Mouse (Mus musculus): Measurements from ENCODE around the gene Pank3. TPM values are rescaled to one million over a fixed set of nuclear protein-coding genes. Genes with fewer than 3 reads are reported as not detected.

The Pank3 gene
- polyA plus RNA-seq, 1 experiment, result 5.5 TPM

DNA sequence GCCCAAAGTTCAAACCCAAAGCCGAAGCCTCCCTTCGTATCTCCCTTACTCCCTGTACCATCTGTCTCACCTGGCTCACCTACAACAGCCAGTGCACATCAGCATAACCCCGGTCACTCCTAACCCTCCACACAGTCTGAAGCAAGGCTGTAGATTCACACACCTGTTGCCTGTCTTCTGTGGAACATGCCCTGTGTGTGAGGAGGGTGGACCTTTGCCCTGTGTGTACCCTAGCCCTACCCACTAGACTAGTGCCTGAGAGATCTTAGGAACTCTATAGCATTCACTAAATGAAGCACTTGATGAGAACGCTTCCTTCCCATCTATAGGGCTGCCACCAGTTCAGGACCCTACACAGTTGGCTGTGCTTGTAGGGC is 8.7 kb upstream of the Pank3 start:
- no peaks in the 10 kb centered on the region; the same call in 1 of the 2 replicates for H3K4me1 ChIP-seq (ENCODE audit: control insufficient read depth, insufficient read depth, low read length)
- H3K27ac ChIP-seq (ENCODE audit: control insufficient read depth, insufficient read depth, low read depth, low read length, poor library complexity), result no peak overlapping the region
- 84% methylated on average over 4 of the region's 4 CpGs for WGBS
- no peak overlapping the region for H3K4me3 ChIP-seq (replicated peaks; ENCODE audit: control insufficient read depth, low read depth, low read length)
- TF ChIP-seq CTCF (IDR thresholded peaks at IDR 0.05; ENCODE audit: control insufficient read depth, insufficient read depth, low read length), result no peak
- no peak for TF ChIP-seq POLR2A (IDR thresholded peaks at IDR 0.05; ENCODE audit: borderline replicate concordance, control insufficient read depth, low read depth, low read length)

DNA sequence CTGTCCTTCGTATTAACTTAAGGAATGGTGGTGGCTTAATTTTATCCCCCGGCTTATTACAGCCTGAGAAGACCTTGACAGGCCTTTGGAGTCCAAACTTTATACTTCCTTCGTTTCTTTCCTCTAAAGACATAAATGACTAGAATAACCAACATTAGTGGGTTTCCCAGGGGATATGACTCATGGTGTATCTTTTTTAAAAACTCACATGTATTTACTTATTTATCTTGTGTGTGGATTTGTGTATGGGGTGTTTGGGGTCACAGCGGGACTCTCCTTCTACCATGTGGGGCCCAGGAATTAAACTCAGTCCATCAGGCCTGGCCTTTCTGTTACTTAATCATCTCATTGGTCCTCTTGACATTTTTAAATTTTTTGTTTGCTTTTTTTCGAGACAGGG is 2.4 kb upstream of the Pank3 start:
- H3K4me3 ChIP-seq (replicated peaks; ENCODE audit: control insufficient read depth, low read depth, low read length), result no peak overlapping the region
- no peak overlapping the region for H3K27ac ChIP-seq (ENCODE audit: control insufficient read depth, insufficient read depth, low read depth, low read length, poor library complexity)
- H3K4me1 ChIP-seq (ENCODE audit: control insufficient read depth, insufficient read depth, low read length), result peaks cover 1% of the 10 kb centered on the region; the same call in 1 of the 2 replicates
- WGBS, result 84% methylated on average over 5 of the region's 5 CpGs
- no peak for TF ChIP-seq POLR2A (IDR thresholded peaks at IDR 0.05; ENCODE audit: borderline replicate concordance, control insufficient read depth, low read depth, low read length)
- no peak for TF ChIP-seq CTCF (IDR thresholded peaks at IDR 0.05; ENCODE audit: control insufficient read depth, insufficient read depth, low read length)

DNA sequence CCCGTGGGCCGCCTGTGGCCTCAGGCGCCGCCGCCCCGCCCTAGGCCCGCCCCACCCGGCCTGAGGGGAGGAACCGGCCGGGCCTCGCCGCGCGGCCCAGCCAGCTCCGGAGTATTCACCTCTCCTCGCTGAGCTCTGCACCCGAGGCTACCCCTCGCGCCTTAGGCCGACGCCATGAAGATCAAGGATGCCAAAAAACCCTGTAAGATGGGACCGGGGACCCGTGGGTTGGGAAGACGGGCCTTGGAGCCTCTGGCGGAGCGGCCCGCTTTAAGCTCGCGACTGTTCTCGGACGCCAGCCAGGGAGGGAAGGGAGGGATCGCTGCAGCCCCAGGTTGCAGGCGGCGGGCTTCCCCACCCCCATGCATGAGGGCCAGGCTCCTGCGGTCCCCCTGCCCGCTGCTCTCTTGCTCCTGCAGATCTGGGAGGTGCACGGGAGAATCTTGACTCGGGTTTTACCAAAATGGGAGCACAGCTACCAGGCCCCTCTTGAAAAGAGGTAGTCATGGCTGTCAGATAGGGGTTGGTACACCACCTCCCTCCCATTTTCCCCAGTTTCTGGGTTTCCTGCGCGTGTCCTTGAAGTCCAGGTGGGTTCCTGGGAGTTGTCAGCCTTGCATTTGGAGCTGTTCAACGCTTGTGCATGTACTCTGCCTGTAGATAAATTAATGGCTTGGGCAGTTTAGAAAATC is 608 bp downstream of the Pank3 start:
- H3K4me1 ChIP-seq (ENCODE audit: control insufficient read depth, insufficient read depth, low read length), result peaks cover 1% of the 10 kb centered on the region; the same call in 1 of the 2 replicates
- under 1% methylated on average over 34 of the region's 41 CpGs for WGBS
- TF ChIP-seq CTCF (IDR thresholded peaks at IDR 0.05; ENCODE audit: control insufficient read depth, insufficient read depth, low read length), result no peak
- peak; percentile 52; the same call in 1 of the 2 replicates for TF ChIP-seq POLR2A (IDR thresholded peaks at IDR 0.05; ENCODE audit: borderline replicate concordance, control insufficient read depth, low read depth, low read length)

DNA sequence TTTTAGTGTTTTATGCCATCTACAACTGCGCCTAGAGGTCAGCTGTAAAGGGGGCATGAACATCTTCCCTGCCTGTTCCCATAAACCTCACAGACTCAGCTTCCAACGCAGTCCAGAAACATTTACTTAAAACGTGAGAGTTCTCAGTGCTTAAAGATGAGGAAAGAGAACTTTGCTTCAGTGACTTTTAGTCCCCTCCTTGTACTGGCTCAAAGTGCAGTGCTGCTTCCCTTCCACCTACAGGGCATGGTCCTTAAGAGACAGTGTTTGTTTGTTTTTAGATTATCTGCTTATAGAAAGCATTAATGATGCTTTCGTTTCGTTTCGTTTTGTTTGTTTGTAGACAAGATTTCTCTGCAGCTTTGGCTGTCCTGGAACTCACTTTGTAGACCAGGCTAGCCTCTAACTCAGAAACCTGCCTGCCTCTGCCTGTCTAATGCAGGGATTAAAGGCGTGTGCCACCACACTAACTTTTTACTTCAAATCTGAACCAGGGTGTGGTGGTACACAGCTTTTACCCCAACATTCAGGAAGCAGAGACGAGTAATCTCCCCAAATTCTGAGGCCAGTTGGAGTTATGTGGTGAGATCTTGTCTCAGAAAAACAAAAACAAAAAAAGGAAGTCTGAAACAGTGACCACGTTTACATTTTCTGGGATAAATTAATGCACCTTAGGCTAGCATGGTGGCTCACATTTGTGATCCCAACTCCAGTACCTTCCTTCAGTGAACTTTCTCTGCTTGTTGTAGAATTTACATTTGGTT is 1.6 kb downstream of the Pank3 start:
- no peak for TF ChIP-seq CTCF (IDR thresholded peaks at IDR 0.05; ENCODE audit: control insufficient read depth, insufficient read depth, low read length)
- no peak for TF ChIP-seq POLR2A (IDR thresholded peaks at IDR 0.05; ENCODE audit: borderline replicate concordance, control insufficient read depth, low read depth, low read length)
- Histone ChIP-seq H3K4me1 (ENCODE audit: control insufficient read depth, insufficient read depth, low read length) (peaks cover 1% of the 10 kb centered on the region; the same call in 1 of the 2 replicates), H3K4me3 (replicated peaks; ENCODE audit: control insufficient read depth, low read depth, low read length) (no peak overlapping the region), H3K27ac (ENCODE audit: control insufficient read depth, insufficient read depth, low read depth, low read length, poor library complexity) (no peak overlapping the region)
- WGBS, result 36% methylated on average over 9 of the region's 9 CpGs

More for the DNA sequence above, 608 bp downstream of the Pank3 start:
- H3K4me3 ChIP-seq (replicated peaks; ENCODE audit: control insufficient read depth, low read depth, low read length), result peak overlapping the region; percentile 86
- peak overlapping the region; percentile 76 for H3K27ac ChIP-seq (ENCODE audit: control insufficient read depth, insufficient read depth, low read depth, low read length, poor library complexity)

DNA sequence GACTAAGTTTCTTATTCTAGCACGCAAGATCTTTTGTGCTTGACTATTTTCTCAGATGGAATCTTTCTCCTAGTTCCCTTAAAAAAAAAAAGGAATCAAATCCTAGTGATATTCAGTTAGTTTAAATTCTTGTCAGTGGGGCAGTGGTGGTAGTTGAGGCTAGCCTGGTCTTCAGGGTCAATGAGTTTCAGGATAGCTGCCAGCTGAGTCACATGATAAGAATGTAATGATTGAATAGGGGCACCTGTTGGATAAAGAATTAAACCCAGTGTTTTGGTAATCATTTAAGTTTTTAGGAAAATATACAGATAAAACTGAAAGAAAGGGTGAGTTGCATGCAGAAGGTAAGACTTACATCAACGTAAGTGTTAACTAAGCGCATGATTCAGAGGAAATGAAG is 6.3 kb downstream of the Pank3 start:
- H3K4me3 ChIP-seq (replicated peaks; ENCODE audit: control insufficient read depth, low read depth, low read length), result no peak overlapping the region
- peaks cover under 1% of the 10 kb centered on the region for H3K4me1 ChIP-seq (ENCODE audit: control insufficient read depth, insufficient read depth, low read length)
- 95% methylated on average over 3 of the region's 3 CpGs for WGBS
- H3K27ac ChIP-seq (ENCODE audit: control insufficient read depth, insufficient read depth, low read depth, low read length, poor library complexity), result no peak overlapping the region
- TF ChIP-seq POLR2A (IDR thresholded peaks at IDR 0.05; ENCODE audit: borderline replicate concordance, control insufficient read depth, low read depth, low read length), result no peak
- TF ChIP-seq CTCF (IDR thresholded peaks at IDR 0.05; ENCODE audit: control insufficient read depth, insufficient read depth, low read length), result no peak

DNA sequence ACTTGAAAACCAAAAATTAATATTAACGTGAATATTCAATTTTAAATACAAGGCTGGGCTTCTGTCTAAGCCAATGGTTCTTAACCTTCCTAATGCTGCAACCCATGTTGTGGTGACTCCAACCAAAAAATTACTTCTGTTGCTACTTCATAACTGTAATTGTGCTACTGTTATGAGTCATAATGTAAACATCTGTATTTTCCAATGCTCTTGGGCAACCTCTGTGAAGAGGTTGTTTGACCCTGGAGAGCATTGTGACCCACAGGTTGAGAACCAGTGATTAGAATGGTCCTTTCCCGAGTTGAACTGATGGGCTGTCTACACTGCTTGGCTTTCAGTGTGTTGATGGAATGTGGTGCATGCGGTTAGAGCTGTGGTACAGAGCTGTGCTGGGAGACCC is 7.2 kb downstream of the Pank3 start:
- WGBS, result 82% methylated on average over 3 of the region's 3 CpGs
- H3K4me3 ChIP-seq (replicated peaks; ENCODE audit: control insufficient read depth, low read depth, low read length), result no peak overlapping the region
- H3K4me1 ChIP-seq (ENCODE audit: control insufficient read depth, insufficient read depth, low read length), result no peaks in the 10 kb centered on the region; the same call in 1 of the 2 replicates
- TF ChIP-seq POLR2A (IDR thresholded peaks at IDR 0.05; ENCODE audit: borderline replicate concordance, control insufficient read depth, low read depth, low read length), result no peak
- no peak for TF ChIP-seq CTCF (IDR thresholded peaks at IDR 0.05; ENCODE audit: control insufficient read depth, insufficient read depth, low read length)
- no peak overlapping the region for H3K27ac ChIP-seq (ENCODE audit: control insufficient read depth, insufficient read depth, low read depth, low read length, poor library complexity)

DNA sequence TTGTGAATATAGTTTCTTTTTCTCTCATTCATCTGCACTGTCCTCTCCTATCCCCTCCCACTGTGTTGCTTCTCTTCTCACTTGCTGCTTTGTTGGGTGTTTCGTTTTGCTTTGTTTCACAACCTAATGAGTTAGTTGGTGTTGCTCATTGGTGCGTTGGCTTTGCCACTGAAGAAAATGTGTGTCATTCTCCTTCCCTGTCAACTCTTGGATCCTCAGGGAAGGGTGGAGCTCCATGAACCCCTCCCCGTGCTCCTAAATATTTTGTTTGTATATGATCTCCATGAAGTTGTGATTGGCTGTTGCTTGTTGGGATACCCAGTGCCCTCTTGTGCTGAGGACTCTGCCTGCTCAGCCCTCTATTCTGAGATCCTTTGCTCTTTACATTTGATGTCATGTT is 11.1 kb downstream of the Pank3 start:
- Histone ChIP-seq H3K27ac (ENCODE audit: control insufficient read depth, insufficient read depth, low read depth, low read length, poor library complexity) (no peak overlapping the region), H3K4me1 (ENCODE audit: control insufficient read depth, insufficient read depth, low read length) (no peaks in the 10 kb centered on the region; the same call in 1 of the 2 replicates), H3K4me3 (replicated peaks; ENCODE audit: control insufficient read depth, low read depth, low read length) (no peak overlapping the region)
- TF ChIP-seq CTCF (IDR thresholded peaks at IDR 0.05; ENCODE audit: control insufficient read depth, insufficient read depth, low read length), result no peak
- TF ChIP-seq POLR2A (IDR thresholded peaks at IDR 0.05; ENCODE audit: borderline replicate concordance, control insufficient read depth, low read depth, low read length), result no peak
- WGBS, result 74% methylated on average over 3 of the region's 3 CpGs

DNA sequence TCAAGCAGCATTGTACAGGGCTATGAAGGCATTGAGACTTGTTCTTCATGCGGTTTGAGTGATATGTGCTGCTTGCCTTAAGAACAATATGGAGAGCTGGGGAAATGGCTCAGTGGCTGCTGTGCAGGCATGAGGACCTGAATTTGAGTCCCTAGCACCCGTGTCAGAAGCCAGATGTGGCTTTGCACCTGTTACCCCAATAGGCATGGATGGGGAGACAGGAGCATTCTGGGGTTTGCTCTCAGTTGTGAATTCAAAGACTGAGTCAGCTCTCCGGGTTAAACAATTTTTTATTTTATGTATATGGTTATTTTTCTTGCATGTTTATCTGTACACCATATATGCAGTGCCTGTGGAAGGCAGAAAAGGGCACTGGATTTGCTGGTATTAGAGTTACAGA is 13.2 kb downstream of the Pank3 start:
- TF ChIP-seq CTCF (IDR thresholded peaks at IDR 0.05; ENCODE audit: control insufficient read depth, insufficient read depth, low read length) (no peak), POLR2A (IDR thresholded peaks at IDR 0.05; ENCODE audit: borderline replicate concordance, control insufficient read depth, low read depth, low read length) (no peak)
- H3K4me1 ChIP-seq (ENCODE audit: control insufficient read depth, insufficient read depth, low read length), result no peaks in the 10 kb centered on the region; the same call in 1 of the 2 replicates
- no peak overlapping the region for H3K27ac ChIP-seq (ENCODE audit: control insufficient read depth, insufficient read depth, low read depth, low read length, poor library complexity)
- WGBS, result 89% methylated on average over 3 of the region's 3 CpGs
- no peak overlapping the region for H3K4me3 ChIP-seq (replicated peaks; ENCODE audit: control insufficient read depth, low read depth, low read length)

Measured in bone marrow, adult 2 months (tissue).